Mouse (Mus musculus) MEL (cell line): ENCODE measurements around the gene Sh3glb2. TPM values are rescaled to one million over a fixed set of nuclear protein-coding genes. Genes with fewer than 3 reads are reported as not detected.

Experiments
- DNase-seq: peaks from one replicate; pipeline ENCODE4 v3.0.0; 2011; ENCODE audit warnings: low read depth, low spot score
- H3K27ac ChIP-seq: 2 replicates; pipeline ENCODE4 v1.5.1; 2012; ENCODE audit warnings: low read depth, mild to moderate bottlenecking, control low read depth, low read length, moderate library complexity; ENCODE audit not compliant: control insufficient read depth
- H3K27me3 ChIP-seq, 2 experiments: fragments of 150-350 bp in 1 of 2; sonication (generic) in 1 of 2; 2 replicates each; pipeline ENCODE4 v1.6.1; 2012; ENCODE audit warnings: low read length in 2 of 2, mild to moderate bottlenecking in 2 of 2, improper control_type of control experiment in 1 of 2, moderate library complexity in 1 of 2; ENCODE audit not compliant: insufficient read depth in 2 of 2, control insufficient read depth in 1 of 2
- H3K36me3 ChIP-seq, 2 experiments: 2 replicates each; pipeline ENCODE4 v1.6.1; 2012 to 2014; ENCODE audit warnings: low read length in 2 of 2, improper control_type of control experiment in 1 of 2, inconsistent platforms in 1 of 2, mild to moderate bottlenecking in 1 of 2; ENCODE audit not compliant: insufficient read depth in 2 of 2, control insufficient read depth in 1 of 2
- H3K4me1 ChIP-seq, 2 experiments: fragments of 150-350 bp in 1 of 2; sonication (generic) in 1 of 2; 2 replicates each; pipeline ENCODE4 v1.6.1; 2012; ENCODE audit warnings: low read length in 2 of 2, improper control_type of control experiment in 1 of 2, mild to moderate bottlenecking in 1 of 2; ENCODE audit not compliant: insufficient read depth in 2 of 2, control insufficient read depth in 1 of 2
- H3K4me3 ChIP-seq, 2 experiments: fragments of 150-350 bp in 1 of 2; sonication (generic) in 1 of 2; 2 replicates each; pipeline ENCODE4 v1.5.1; 2012; ENCODE audit warnings: low read depth in 2 of 2, low read length in 2 of 2, mild to moderate bottlenecking in 2 of 2, moderate library complexity in 2 of 2, control low read depth in 1 of 2, improper control_type of control experiment in 1 of 2; ENCODE audit not compliant: control insufficient read depth in 1 of 2, insufficient read depth in 1 of 2
- H3K79me2 ChIP-seq: 2 replicates; pipeline ENCODE4 v1.6.1; 2012; ENCODE audit warnings: mild to moderate bottlenecking, low read length, moderate library complexity; ENCODE audit not compliant: control insufficient read depth, poor library complexity, insufficient read depth
- H3K9ac ChIP-seq: 2 replicates; pipeline ENCODE4 v1.6.1; 2012; ENCODE audit warnings: low read depth, mild to moderate bottlenecking, control low read depth, low read length, moderate library complexity; ENCODE audit not compliant: control insufficient read depth, poor library complexity, severe bottlenecking
- H3K9me3 ChIP-seq: fragments of 150-350 bp; sonication (generic); replicated peaks from 2 replicates; pipeline ENCODE4 v1.6.1; 2012; ENCODE audit warnings: mild to moderate bottlenecking, low read length, improper control_type of control experiment, moderate library complexity; ENCODE audit not compliant: insufficient read depth
- E2F4 ChIP-seq: IDR thresholded peaks from 2 replicates; pipeline ENCODE4 v1.6.1; 2011; ENCODE audit warnings: low read depth, low read length, improper control_type of control experiment, borderline replicate concordance
- ETS1 ChIP-seq: IDR thresholded peaks from 2 replicates; pipeline ENCODE4 v1.6.1; 2012; ENCODE audit warnings: low read depth, mild to moderate bottlenecking, inconsistent platforms, low read length, improper control_type of control experiment, moderate library complexity
- GABPA ChIP-seq: IDR thresholded peaks from 2 replicates; pipeline ENCODE4 v1.6.1; 2012; ENCODE audit warnings: low read depth, mild to moderate bottlenecking, inconsistent platforms, low read length, improper control_type of control experiment, moderate library complexity
- JUND ChIP-seq: IDR thresholded peaks from 2 replicates; pipeline ENCODE4 v1.6.1; 2011; ENCODE audit warnings: low read depth, mild to moderate bottlenecking, improper control_type of control experiment, low read length
- MAX ChIP-seq: IDR thresholded peaks from 2 replicates; pipeline ENCODE4 v1.6.1; 2011; ENCODE audit warnings: low read length, improper control_type of control experiment
- MYB ChIP-seq: IDR thresholded peaks from 2 replicates; pipeline ENCODE4 v1.6.1; 2011; ENCODE audit warnings: mild to moderate bottlenecking, low read depth, low read length, improper control_type of control experiment
- NRF1 ChIP-seq: IDR thresholded peaks from 2 replicates; pipeline ENCODE4 v1.6.1; 2014; ENCODE audit warnings: low read depth, mild to moderate bottlenecking, inconsistent platforms, low read length, improper control_type of control experiment, moderate library complexity; ENCODE audit not compliant: poor library complexity, insufficient read depth, severe bottlenecking
- POLR2AphosphoS5 ChIP-seq: IDR thresholded peaks from 2 replicates; pipeline ENCODE4 v1.6.1; 2012; ENCODE audit warnings: low read depth, borderline replicate concordance, mild to moderate bottlenecking, inconsistent platforms, low read length, moderate library complexity, mixed read lengths
- RCOR1 ChIP-seq: IDR thresholded peaks from 2 replicates; pipeline ENCODE4 v1.6.1; 2012; ENCODE audit warnings: low read depth, mild to moderate bottlenecking, inconsistent platforms, low read length, improper control_type of control experiment
- SIN3A ChIP-seq: IDR thresholded peaks from 2 replicates; pipeline ENCODE4 v1.6.1; 2012; ENCODE audit warnings: low read length, improper control_type of control experiment, inconsistent platforms
- TAL1 ChIP-seq: IDR thresholded peaks from 2 replicates; pipeline ENCODE4 v1.6.1; 2012; ENCODE audit warnings: mild to moderate bottlenecking, inconsistent platforms, low read length, moderate library complexity, mixed read lengths
- UBTF ChIP-seq: IDR thresholded peaks from 2 replicates; pipeline ENCODE4 v1.6.1; 2012; ENCODE audit warnings: low read depth, mild to moderate bottlenecking, inconsistent platforms, low read length, improper control_type of control experiment, moderate library complexity, borderline replicate concordance; ENCODE audit not compliant: insufficient read depth
- USF1 ChIP-seq: IDR thresholded peaks from 2 replicates; pipeline ENCODE4 v1.6.1; 2014; ENCODE audit warnings: low read depth, mild to moderate bottlenecking, inconsistent platforms, low read length, improper control_type of control experiment, moderate library complexity
- ZC3H11A ChIP-seq: IDR thresholded peaks from 2 replicates; pipeline ENCODE4 v1.6.1; 2012; ENCODE audit warnings: low read depth, mild to moderate bottlenecking, inconsistent platforms, low read length, improper control_type of control experiment
- ZMIZ1 ChIP-seq: IDR thresholded peaks from 2 replicates; pipeline ENCODE4 v1.6.1; 2012; ENCODE audit warnings: low read depth, mild to moderate bottlenecking, inconsistent platforms, low read length, improper control_type of control experiment, moderate library complexity
- polyA plus RNA-seq, 2 experiments: library from polyadenylated mRNA; stranded (reverse) in 1 of 2; unstranded in 1 of 2; fragments of >175 nt in 1 of 2; fragments of >200 nt in 1 of 2; gene quantifications; 2 replicates each; pipeline versions ENCODE4 v1.2.1 to v1.2.4; 2012; ENCODE audit warnings: low replicate concordance in 2 of 2, low read depth in 1 of 2; ENCODE audit not compliant: insufficient read length in 2 of 2, insufficient read depth in 1 of 2, missing spikeins in 1 of 2
- total RNA-seq: library from RNA; depleted of rRNA; stranded (reverse); fragments of 300-350 nt; gene quantifications from 2 replicates; pipeline ENCODE4 v1.2.3, GENCODE M21; 2012

The Sh3glb2 gene
- total and polyA plus RNA-seq, 3 experiments, result 48.0 to 60.1 TPM; not detected in 1

GRCm38 (mm10) chr2:30328791-30329190 lies 30.3 kb downstream of the Sh3glb2 start:
- Histone ChIP-seq H3K9ac (no peak overlapping the region), H3K27me3 (no peaks in the 10 kb centered on the region), H3K4me1 (no peaks in the 10 kb centered on the region), H3K27ac (no peak overlapping the region), H3K9me3 (no peaks in the 10 kb centered on the region), H3K36me3 (peaks cover 0 to 17% of the 10 kb centered on the region in 2 experiments; a peak in 2 of 4 replicates), H3K4me3 (no peak overlapping the region), H3K79me2 (no peaks in the 10 kb centered on the region)
- TF ChIP-seq SIN3A (no peak), ZMIZ1 (no peak), USF1 (no peak), TAL1 (no peak), JUND (no peak), E2F4 (no peak), ETS1 (no peak), MAX (no peak), NRF1 (no peak), MYB (no peak), RCOR1 (no peak)
- DNase-seq, result no peak

- Histone ChIP-seq H3K4me1 (no peaks in the 10 kb centered on the region), H3K27me3 (no peaks in the 10 kb centered on the region), H3K9me3 (no peaks in the 10 kb centered on the region), H3K4me3 (no peak overlapping the region), H3K27ac (no peak overlapping the region), H3K9ac (no peak overlapping the region), H3K36me3 (peaks cover 0 to 20% of the 10 kb centered on the region in 2 experiments; a peak in 2 of 4 replicates), H3K79me2 (no peaks in the 10 kb centered on the region)
- no peak for DNase-seq
- TF ChIP-seq ZC3H11A (no peak), POLR2AphosphoS5 (no peak), GABPA (no peak)
Measured at GRCm38 (mm10) chr2:30327276-30327675, 31.9 kb downstream of the Sh3glb2 start.

GRCm38 (mm10) chr2:30325296-30325695 lies 33.8 kb downstream of the Sh3glb2 start:
- no peaks in the 10 kb centered on the region for H3K9me3 ChIP-seq
- no peak overlapping the region for H3K9ac ChIP-seq
- H3K27me3 ChIP-seq, result no peaks in the 10 kb centered on the region
- H3K4me3 ChIP-seq, result no peak overlapping the region
- H3K4me1 ChIP-seq, result no peaks in the 10 kb centered on the region
- no peaks in the 10 kb centered on the region for H3K79me2 ChIP-seq
- TF ChIP-seq E2F4 (no peak), UBTF (no peak), TAL1 (no peak), GABPA (no peak)
- DNase-seq, result no peak
- H3K27ac ChIP-seq, result no peak overlapping the region
- H3K36me3 ChIP-seq, result peaks cover 0 to 24% of the 10 kb centered on the region in 2 experiments; a peak in 2 of 4 replicates
